Mouse (Mus musculus): ENCODE data around the gene Trpv1. TPM values are rescaled to one million over a fixed set of nuclear protein-coding genes. Genes with fewer than 3 reads are reported as not detected.

The Trpv1 gene
- total RNA-seq, 2 experiments from 2014 or later: not detected

Other genes starting within 250 kb of the Trpv1 start
- gene P2rx1, start 235.2 kb upstream of the Trpv1 start, total RNA-seq (2021): under 1 TPM; 0.36 to 0.62 TPM
- gene Camkk1, start 215.3 kb upstream of the Trpv1 start, total RNA-seq (2021): 100 to 1,000 TPM; 102 to 106 TPM
- gene Ncbp3, start 186.5 kb upstream of the Trpv1 start, total RNA-seq (2021): 10 to 100 TPM in 1 of 2 experiments, 1 to 10 TPM in 1; 7.5 to 10.6 TPM
- under 1 TPM; 0.14 to 0.17 TPM for gene Itgae, start 143.7 kb upstream of the Trpv1 start, total RNA-seq (2021)
- under 1 TPM; 0.18 to 0.25 TPM for gene Haspin, start 96.0 kb upstream of the Trpv1 start, total RNA-seq (2021)
- gene P2rx5, start 73.9 kb upstream of the Trpv1 start, total RNA-seq (2021): under 1 TPM; 0.54 to 0.72 TPM
- 10 to 100 TPM; 54.4 to 58.8 TPM for gene Emc6, start 57.3 kb upstream of the Trpv1 start, total RNA-seq (2021)
- 1 to 10 TPM; 6.9 to 9.3 TPM for gene Tax1bp3, start 57.2 kb upstream of the Trpv1 start, total RNA-seq (2021)
- 10 to 100 TPM; 15.4 to 24.9 TPM for gene Ctns, start 35.2 kb upstream of the Trpv1 start, total RNA-seq (2021)
- gene Shpk, start 34.8 kb upstream of the Trpv1 start, total RNA-seq (2021): 1 to 10 TPM; 3.1 TPM
- gene Trpv3, start 33.1 kb downstream of the Trpv1 start, total RNA-seq (2021): under 1 TPM; 0.35 to 0.39 TPM
- 10 to 100 TPM; 12.0 to 17.3 TPM for gene Aspa, start 95.3 kb downstream of the Trpv1 start, total RNA-seq (2021)
- gene Gm49340, start 95.4 kb downstream of the Trpv1 start, total RNA-seq (2021): not detected
- gene Spata22, start 95.4 kb downstream of the Trpv1 start, total RNA-seq (2021): not detected
- gene Olfr20, start 116.5 kb downstream of the Trpv1 start, total RNA-seq (2021): not detected
- not detected for gene Olfr376, start 137.0 kb downstream of the Trpv1 start, total RNA-seq (2021)
- gene Olfr1, start 165.3 kb downstream of the Trpv1 start, total RNA-seq (2021): not detected
- gene Olfr378, start 194.2 kb downstream of the Trpv1 start, total RNA-seq (2021): not detected
- not detected for gene Olfr380, start 223.2 kb downstream of the Trpv1 start, total RNA-seq (2021)